Mouse (Mus musculus) hindbrain, embryonic 13.5 days (tissue): ENCODE measurements around the gene Gng5. TPM values are rescaled to one million over a fixed set of nuclear protein-coding genes. Genes with fewer than 3 reads are reported as not detected.

ENCODE experiments used
- ATAC-seq: fragments of 200-750 bp; cut with Nextera tagmentation; 2 replicates; pipeline ENCODE4 v1.8.0; 2017; ENCODE audit warnings: moderate TSS enrichment; ENCODE audit not compliant: low FRiP score
- H3K27ac ChIP-seq: fragments of 300-500 bp; sonication (generic); 2 replicates; pipeline ENCODE4 v1.5.1; 2015; ENCODE audit warnings: inconsistent platforms, mild to moderate bottlenecking, moderate library complexity
- H3K27me3 ChIP-seq: fragments of 300-500 bp; sonication (generic); 2 replicates; pipeline ENCODE4 v1.6.1; 2015; ENCODE audit warnings: mild to moderate bottlenecking, inconsistent platforms
- H3K36me3 ChIP-seq: fragments of 300-500 bp; sonication (generic); 2 replicates; pipeline ENCODE4 v1.6.1; 2015; ENCODE audit warnings: mild to moderate bottlenecking, inconsistent platforms
- H3K4me1 ChIP-seq: fragments of 300-500 bp; sonication (generic); replicated peaks from 2 replicates; pipeline ENCODE4 v1.6.1; 2015; ENCODE audit warnings: inconsistent platforms
- H3K4me2 ChIP-seq: fragments of 300-500 bp; sonication (generic); 2 replicates; pipeline ENCODE4 v1.6.1; 2015; ENCODE audit warnings: inconsistent platforms, mild to moderate bottlenecking, moderate library complexity
- H3K4me3 ChIP-seq: fragments of 300-500 bp; sonication (generic); 2 replicates; pipeline ENCODE4 v1.5.1; 2015; ENCODE audit warnings: mild to moderate bottlenecking, inconsistent platforms
- H3K9ac ChIP-seq: fragments of 300-500 bp; sonication (generic); 2 replicates; pipeline ENCODE4 v1.6.1; 2015; ENCODE audit warnings: mild to moderate bottlenecking, inconsistent platforms
- H3K9me3 ChIP-seq: fragments of 300-500 bp; sonication (generic); 2 replicates; pipeline ENCODE4 v1.6.1; 2016; ENCODE audit warnings: inconsistent platforms
- WGBS: fragments of 180-500 bp; shearing (Covaris S2); methylation state at CpG from one replicate; pipeline ENCODE4 v1.1.7; 2015; 5-methylcytosine and 5-hydroxymethylcytosine counted together
- polyA plus RNA-seq: library from polyadenylated mRNA; unstranded; fragments of >200 nt; fragmentation: Nextera tagmentation; extraction: Ambion mirVana; gene quantifications from 2 replicates; pipeline ENCODE4 v1.2.1, GENCODE M21; 2015

Gene Gng5
- polyA plus RNA-seq, 1 experiment from 2014 or later, result 565 TPM

GRCm38 (mm10) chr3:146500003-146500809, 599 bp downstream of the Gng5 start:
- Histone ChIP-seq H3K9ac (peak overlapping the region; percentile 82), H3K4me1 (peaks cover 29% of the 10 kb centered on the region), H3K36me3 (peaks cover 8% of the 10 kb centered on the region), H3K9me3 (no peaks in the 10 kb centered on the region), H3K4me3 (peak overlapping the region; percentile 79), H3K27ac (peak overlapping the region; percentile 86), H3K4me2 (peak overlapping the region; percentile 70), H3K27me3 (no peaks in the 10 kb centered on the region)
- peak; percentile 3; the same call in 1 of the 2 replicates for ATAC-seq
- WGBS, result under 1% methylated on average over 47 of the region's 57 CpGs

- Histone ChIP-seq H3K9ac (peak overlapping the region; percentile 82), H3K4me1 (peaks cover 29% of the 10 kb centered on the region), H3K9me3 (no peaks in the 10 kb centered on the region), H3K27ac (peak overlapping the region; percentile 86; the same call in 1 of the 2 replicates), H3K36me3 (peaks cover 13% of the 10 kb centered on the region), H3K4me3 (peak overlapping the region; percentile 79), H3K4me2 (peak overlapping the region; percentile 70), H3K27me3 (no peaks in the 10 kb centered on the region)
- no peak for ATAC-seq
- WGBS, result 10% methylated on average over 5 of the region's 5 CpGs
These were observed 1.2 kb downstream of the Gng5 start for GRCm38 (mm10) chr3:146500810-146501201.

- Histone ChIP-seq H3K4me1 (peaks cover 29% of the 10 kb centered on the region), H3K9ac (peak overlapping the region; percentile 40; the same call in 1 of the 2 replicates), H3K4me3 (peak overlapping the region; percentile 79), H3K4me2 (peak overlapping the region; percentile 70), H3K27me3 (no peaks in the 10 kb centered on the region), H3K27ac (no peak overlapping the region), H3K36me3 (peaks cover 20% of the 10 kb centered on the region), H3K9me3 (no peaks in the 10 kb centered on the region)
- no peak for ATAC-seq
- 60% methylated on average over 5 of the region's 5 CpGs for WGBS
These were observed 2.1 kb downstream of the Gng5 start for GRCm38 (mm10) chr3:146501601-146502123.

- H3K9me3 ChIP-seq, result no peaks in the 10 kb centered on the region
- peaks cover 64% of the 10 kb centered on the region for H3K36me3 ChIP-seq
- peaks cover 11% of the 10 kb centered on the region for H3K4me1 ChIP-seq
- H3K27me3 ChIP-seq, result no peaks in the 10 kb centered on the region
- H3K27ac ChIP-seq, result no peak overlapping the region
- WGBS, result 95% methylated on average over 7 of the region's 7 CpGs
- no peak overlapping the region for H3K9ac ChIP-seq
- ATAC-seq, result no peak
- H3K4me3 ChIP-seq, result no peak overlapping the region
- H3K4me2 ChIP-seq, result no peak overlapping the region
These were observed 7.1 kb downstream of the Gng5 start for GRCm38 (mm10) chr3:146506711-146507110.

GRCm38 (mm10) chr3:146520226-146520797, 20.7 kb downstream of the Gng5 start:
- Histone ChIP-seq H3K9ac (peak overlapping the region; percentile 85), H3K9me3 (no peaks in the 10 kb centered on the region), H3K4me2 (peak overlapping the region; percentile 67), H3K27me3 (no peaks in the 10 kb centered on the region), H3K4me1 (peaks cover 4% of the 10 kb centered on the region; the same call in 1 of the 2 replicates), H3K36me3 (peaks cover 21% of the 10 kb centered on the region), H3K27ac (peak overlapping the region; percentile 98), H3K4me3 (peak overlapping the region; percentile 74)
- ATAC-seq, result peak; percentile 26
- 42% methylated on average over 5 of the region's 5 CpGs for WGBS

GRCm38 (mm10) chr3:146520798-146521651, 21.4 kb downstream of the Gng5 start, which contains the start of gene Rpf1:
Rpf1 (minus strand) TSS chr3:146521429.
- H3K9me3 ChIP-seq, result no peaks in the 10 kb centered on the region
- under 1% methylated on average over 76 of the region's 82 CpGs for WGBS
- peak within 1 kb of the TSS; percentile 98 for H3K27ac ChIP-seq
- H3K4me3 ChIP-seq, result peak within 1 kb of the TSS; percentile 74
- peak within 1 kb of the TSS; percentile 67 for H3K4me2 ChIP-seq
- peak within 1 kb of the TSS; percentile 85 for H3K9ac ChIP-seq
- H3K36me3 ChIP-seq, result peaks cover 18% of the 10 kb centered on the region
- ATAC-seq, result peak; percentile 97
- no peaks in the 10 kb centered on the region for H3K27me3 ChIP-seq
- peaks cover 4% of the 10 kb centered on the region; the same call in 1 of the 2 replicates for H3K4me1 ChIP-seq

GRCm38 (mm10) chr3:146521652-146522020, 22.0 kb downstream of the Gng5 start:
- Histone ChIP-seq H3K9ac (peak overlapping the region; percentile 85), H3K4me2 (peak overlapping the region; percentile 67), H3K27ac (peak overlapping the region; percentile 98), H3K9me3 (no peaks in the 10 kb centered on the region), H3K27me3 (no peaks in the 10 kb centered on the region), H3K36me3 (peaks cover 18% of the 10 kb centered on the region), H3K4me3 (peak overlapping the region; percentile 74), H3K4me1 (peaks cover 4% of the 10 kb centered on the region; the same call in 1 of the 2 replicates)
- WGBS, result 14% methylated on average over 8 of the region's 8 CpGs
- peak; percentile 13; the same call in 1 of the 2 replicates for ATAC-seq

GRCm38 (mm10) chr3:146528335-146528734, 28.7 kb downstream of the Gng5 start:
- H3K4me1 ChIP-seq, result no peaks in the 10 kb centered on the region
- H3K9ac ChIP-seq, result no peak overlapping the region
- H3K36me3 ChIP-seq, result no peaks in the 10 kb centered on the region
- H3K27ac ChIP-seq, result no peak overlapping the region
- ATAC-seq, result no peak
- no peak overlapping the region for H3K4me3 ChIP-seq
- 40% methylated on average over 2 of the region's 2 CpGs for WGBS
- H3K9me3 ChIP-seq, result no peaks in the 10 kb centered on the region
- H3K27me3 ChIP-seq, result no peaks in the 10 kb centered on the region
- no peak overlapping the region for H3K4me2 ChIP-seq

GRCm38 (mm10) chr3:146534986-146535385, 35.4 kb downstream of the Gng5 start:
- Histone ChIP-seq H3K27ac (no peak overlapping the region), H3K9me3 (no peaks in the 10 kb centered on the region), H3K27me3 (no peaks in the 10 kb centered on the region), H3K36me3 (no peaks in the 10 kb centered on the region), H3K9ac (no peak overlapping the region), H3K4me3 (no peak overlapping the region), H3K4me2 (no peak overlapping the region), H3K4me1 (no peaks in the 10 kb centered on the region)
- 66% methylated on average over 6 of the region's 6 CpGs for WGBS
- no peak for ATAC-seq

GRCm38 (mm10) chr3:146540521-146541273, 41.1 kb downstream of the Gng5 start:
- ATAC-seq, result no peak
- no peaks in the 10 kb centered on the region for H3K27me3 ChIP-seq
- no peak overlapping the region for H3K27ac ChIP-seq
- WGBS, result 88% methylated on average over 4 of the region's 4 CpGs
- no peak overlapping the region for H3K4me2 ChIP-seq
- H3K36me3 ChIP-seq, result no peaks in the 10 kb centered on the region
- H3K9me3 ChIP-seq, result no peaks in the 10 kb centered on the region; the same call in 1 of the 2 replicates
- no peak overlapping the region for H3K9ac ChIP-seq
- no peaks in the 10 kb centered on the region for H3K4me1 ChIP-seq
- H3K4me3 ChIP-seq, result no peak overlapping the region

- Histone ChIP-seq H3K27me3 (no peaks in the 10 kb centered on the region), H3K27ac (no peak overlapping the region), H3K9me3 (no peaks in the 10 kb centered on the region; the same call in 1 of the 2 replicates), H3K4me1 (no peaks in the 10 kb centered on the region), H3K36me3 (no peaks in the 10 kb centered on the region), H3K4me3 (no peak overlapping the region), H3K4me2 (no peak overlapping the region), H3K9ac (no peak overlapping the region)
- no peak for ATAC-seq
- 21% methylated on average over 1 of the region's 1 CpGs for WGBS
These were observed 44.0 kb downstream of the Gng5 start for GRCm38 (mm10) chr3:146543632-146544031.
